Mouse (Mus musculus): ENCODE measurements around the gene Csnk2a1. TPM values are rescaled to one million over a fixed set of nuclear protein-coding genes. Genes with fewer than 3 reads are reported as not detected.

Gene Csnk2a1
- total and polyA plus RNA-seq, 3 experiments, result 88.5 to 130 TPM; not detected in 1

GRCm38 (mm10) chr2:152324842-152325241, 98.2 kb downstream of the Csnk2a1 start:
- TF ChIP-seq NELFE (IDR thresholded peaks at IDR 0.05; ENCODE audit: low read depth, low read length) (no peak), GABPA (IDR thresholded peaks at IDR 0.05; ENCODE audit: low read depth, low read length) (no peak), ZNF384 (IDR thresholded peaks at IDR 0.05; ENCODE audit: low read depth, low read length) (no peak), POLR2A (IDR thresholded peaks at IDR 0.05; ENCODE audit: control insufficient read depth in 1 of 2, insufficient read depth in 1 of 2, low read depth in 1 of 2, low read length in 2 of 2, poor library complexity in 1 of 2) (no peak), CHD1 (IDR thresholded peaks at IDR 0.05; ENCODE audit: low read depth, low read length) (no peak), EP300 (IDR thresholded peaks at IDR 0.05; ENCODE audit: low read depth in 1 of 2, low read length in 2 of 2) (no peak), MYC (IDR thresholded peaks at IDR 0.05; ENCODE audit: low read depth, low read length) (no peak), MXI1 (IDR thresholded peaks at IDR 0.05; ENCODE audit: low read depth, low read length) (no peak), GATA1 (IDR thresholded peaks at IDR 0.05; ENCODE audit: low read depth, low read length) (no peak), POLR2AphosphoS2 (IDR thresholded peaks at IDR 0.05; ENCODE audit: low read length) (no peak), ZKSCAN1 (IDR thresholded peaks at IDR 0.05; ENCODE audit: low read depth, low read length) (no peak), MYB (IDR thresholded peaks at IDR 0.05; ENCODE audit: low read depth, low read length) (no peak), UBTF (IDR thresholded peaks at IDR 0.05; ENCODE audit: borderline replicate concordance, insufficient read depth, low read depth, low read length) (no peak), RCOR1 (IDR thresholded peaks at IDR 0.05; ENCODE audit: low read depth, low read length) (no peak), USF2 (IDR thresholded peaks at IDR 0.05; ENCODE audit: borderline replicate concordance in 1 of 2, insufficient read depth in 1 of 2, low read depth in 1 of 2, low read length in 2 of 2) (no peak), HCFC1 (IDR thresholded peaks at IDR 0.05; ENCODE audit: low read depth, low read length) (no peak), RAD21 (IDR thresholded peaks at IDR 0.05; ENCODE audit: low read depth, low read length) (no peak), POLR2AphosphoS5 (IDR thresholded peaks at IDR 0.05; ENCODE audit: borderline replicate concordance, low read depth, low read length) (no peak)
- Histone ChIP-seq H3K27ac (ENCODE audit: control insufficient read depth, low read depth, low read length) (no peak overlapping the region), H3K9me3 (replicated peaks; ENCODE audit: insufficient read depth, low read length) (no peaks in the 10 kb centered on the region), H3K9ac (ENCODE audit: control insufficient read depth, low read depth, low read length, poor library complexity, severe bottlenecking) (no peak overlapping the region), H3K36me3 (ENCODE audit: control insufficient read depth in 1 of 2, insufficient read depth in 2 of 2, low read length in 2 of 2) (peaks cover 3 to 12% of the 10 kb centered on the region in 2 experiments; a peak in 3 of 4 replicates), H3K4me1 (ENCODE audit: control insufficient read depth in 1 of 2, insufficient read depth in 2 of 2, low read length in 2 of 2) (peaks cover 5 to 6% of the 10 kb centered on the region in 2 experiments), H3K27me3 (ENCODE audit: control insufficient read depth in 1 of 2, insufficient read depth in 2 of 2, low read length in 2 of 2) (no peaks in the 10 kb centered on the region), H3K79me2 (ENCODE audit: control insufficient read depth, insufficient read depth, low read length, poor library complexity) (peaks cover 5% of the 10 kb centered on the region), H3K4me3 (ENCODE audit: control insufficient read depth in 1 of 2, insufficient read depth in 1 of 2, low read depth in 2 of 2, low read length in 2 of 2) (no peak overlapping the region)
- DNase-seq (ENCODE audit: low read depth, low spot score), result no peak

DNA sequence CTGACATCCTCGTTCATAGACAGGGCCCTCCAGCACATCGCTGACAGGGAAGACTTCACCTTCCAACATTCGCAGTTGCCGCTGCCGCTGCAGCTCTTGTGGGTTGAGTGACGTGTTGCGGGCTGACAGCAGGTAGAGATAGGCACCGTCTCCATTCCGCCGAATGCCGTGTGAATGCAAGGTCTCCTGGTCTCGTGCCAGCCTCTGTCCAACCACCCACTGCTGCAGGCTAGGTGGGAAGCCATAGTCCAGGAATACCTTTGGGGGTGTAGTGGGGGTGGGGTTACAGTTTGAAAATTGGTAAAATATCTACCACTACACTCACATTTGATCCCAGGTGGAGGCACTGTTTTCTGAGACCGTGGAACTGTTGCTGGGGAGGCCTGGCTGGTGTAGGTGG, 99.5 kb downstream of the Csnk2a1 start:
- TF ChIP-seq BHLHE40 (IDR thresholded peaks at IDR 0.05; ENCODE audit: borderline replicate concordance, low read depth, low read length), result no peak
- no peak for TF ChIP-seq MAX (IDR thresholded peaks at IDR 0.05; ENCODE audit: low read length)
- TF ChIP-seq CTCF (IDR thresholded peaks at IDR 0.05 in 2 of 3, conservative IDR thresholded peaks at IDR 0.05 in 1 of 3; ENCODE audit: control insufficient read depth in 1 of 3, insufficient read depth in 1 of 3, low read depth in 2 of 3, low read length in 3 of 3, poor library complexity in 1 of 3, severe bottlenecking in 1 of 3), result no peak
- no peak for TF ChIP-seq MAFK (IDR thresholded peaks at IDR 0.05; ENCODE audit: borderline replicate concordance, low read depth, low read length)
- no peak for TF ChIP-seq JUND (IDR thresholded peaks at IDR 0.05; ENCODE audit: low read depth, low read length)
- Histone ChIP-seq H3K4me1 (ENCODE audit: control insufficient read depth in 1 of 2, insufficient read depth in 2 of 2, low read length in 2 of 2) (peaks cover 5 to 14% of the 10 kb centered on the region in 2 experiments), H3K4me3 (ENCODE audit: control insufficient read depth in 1 of 2, insufficient read depth in 1 of 2, low read depth in 2 of 2, low read length in 2 of 2) (no peak overlapping the region)

More for the DNA sequence above, 99.5 kb downstream of the Csnk2a1 start:
- Histone ChIP-seq H3K79me2 (ENCODE audit: control insufficient read depth, insufficient read depth, low read length, poor library complexity) (peaks cover 16% of the 10 kb centered on the region), H3K9me3 (replicated peaks; ENCODE audit: insufficient read depth, low read length) (no peaks in the 10 kb centered on the region), H3K9ac (ENCODE audit: control insufficient read depth, low read depth, low read length, poor library complexity, severe bottlenecking) (no peak overlapping the region), H3K27ac (ENCODE audit: control insufficient read depth, low read depth, low read length) (no peak overlapping the region), H3K36me3 (ENCODE audit: control insufficient read depth in 1 of 2, insufficient read depth in 2 of 2, low read length in 2 of 2) (peaks cover 3 to 23% of the 10 kb centered on the region in 2 experiments; a peak in 3 of 4 replicates), H3K27me3 (ENCODE audit: control insufficient read depth in 1 of 2, insufficient read depth in 2 of 2, low read length in 2 of 2) (no peaks in the 10 kb centered on the region)
- DNase-seq (ENCODE audit: low read depth, low spot score), result no peak

All from MEL (cell line).